Mouse (Mus musculus) midbrain, embryonic 10.5 days (tissue): ENCODE data around the gene Med16. TPM values are rescaled to one million over a fixed set of nuclear protein-coding genes. Genes with fewer than 3 reads are reported as not detected.
A peak's percentile ranks its signal among the peaks of the same experiment; 100 is the strongest.

Experiments used
- DNase-seq: peaks from one replicate; pipeline ENCODE4 v3.0.0-alpha.2; 2017; ENCODE audit warnings: low spot score
- H3K27ac ChIP-seq: fragments of 300-500 bp; sonication (generic); replicated peaks from 2 replicates; pipeline ENCODE4 v1.5.1; 2016; ENCODE audit warnings: mild to moderate bottlenecking
- H3K27me3 ChIP-seq: fragments of 300-500 bp; sonication (generic); 2 replicates; pipeline ENCODE4 v1.6.1; 2016; ENCODE audit warnings: low read depth, mild to moderate bottlenecking; ENCODE audit not compliant: poor library complexity, severe bottlenecking
- H3K36me3 ChIP-seq: fragments of 300-500 bp; sonication (generic); 2 replicates; pipeline ENCODE4 v1.6.1; 2016; ENCODE audit warnings: mild to moderate bottlenecking, moderate library complexity
- H3K4me1 ChIP-seq: fragments of 300-500 bp; sonication (generic); 2 replicates; pipeline ENCODE4 v1.6.1; 2016
- H3K4me3 ChIP-seq: fragments of 300-500 bp; sonication (generic); 2 replicates; pipeline ENCODE4 v1.5.1; 2016; ENCODE audit warnings: mild to moderate bottlenecking, moderate library complexity
- H3K9me3 ChIP-seq: fragments of 300-500 bp; sonication (generic); replicated peaks from 2 replicates; pipeline ENCODE4 v1.6.1; 2016; ENCODE audit warnings: mild to moderate bottlenecking
- WGBS: fragments of 180-500 bp; shearing (Covaris S2); methylation state at CpG from one replicate; pipeline ENCODE4 v1.1.7; 2016; 5-methylcytosine and 5-hydroxymethylcytosine counted together
- polyA plus RNA-seq: library from polyadenylated mRNA; unstranded; fragments of >200 nt; fragmentation: Nextera tagmentation; extraction: Ambion mirVana; gene quantifications from 2 replicates; pipeline ENCODE4 v1.2.1, GENCODE M21; 2016

The Med16 gene
- polyA plus RNA-seq, 1 experiment from 2014 or later: 69.8 TPM

- Histone ChIP-seq H3K9me3 (no peaks in the 10 kb centered on the region), H3K27ac (no peak overlapping the region; the same call in 1 of the 2 replicates), H3K4me1 (peaks cover 71% of the 10 kb centered on the region), H3K27me3 (peaks cover 75% of the 10 kb centered on the region), H3K4me3 (peak overlapping the region; percentile 76), H3K36me3 (no peaks in the 10 kb centered on the region)
- DNase-seq: peak; percentile 57
- 15% methylated on average over 26 of the region's 26 CpGs for WGBS
These were observed 11.6 kb upstream of the Med16 start for GRCm38 (mm10) chr10:79920056-79920890.

- peak overlapping the region; percentile 76 for H3K4me3 ChIP-seq
These were observed 10.6 kb upstream of the Med16 start for GRCm38 (mm10) chr10:79919251-79919849.

GRCm38 (mm10) chr10:79918231-79919078, 9.7 kb upstream of the Med16 start:
- 4% methylated on average over 35 of the region's 35 CpGs for WGBS
- 0 out of 2 replicates have a peak, but pooled peaks cover under 1% of the 10 kb centered on the region for H3K36me3 ChIP-seq
- no peaks in the 10 kb centered on the region for H3K9me3 ChIP-seq
- DNase-seq: peak; percentile 39
- no peak overlapping the region for H3K27ac ChIP-seq
- peaks cover 81% of the 10 kb centered on the region for H3K4me1 ChIP-seq
- peak overlapping the region; percentile 76 for H3K4me3 ChIP-seq
- H3K27me3 ChIP-seq: peaks cover 66% of the 10 kb centered on the region

More at GRCm38 (mm10) chr10:79919251-79919849, 10.6 kb upstream of the Med16 start:
- H3K36me3 ChIP-seq: no peaks in the 10 kb centered on the region
- H3K27ac ChIP-seq: no peak overlapping the region
- 2% methylated on average over 21 of the region's 21 CpGs for WGBS
- DNase-seq: no peak
- H3K9me3 ChIP-seq: no peaks in the 10 kb centered on the region
- H3K27me3 ChIP-seq: peaks cover 75% of the 10 kb centered on the region
- H3K4me1 ChIP-seq: peaks cover 77% of the 10 kb centered on the region

GRCm38 (mm10) chr10:79917532-79918100, 8.9 kb upstream of the Med16 start:
- H3K9me3 ChIP-seq: no peaks in the 10 kb centered on the region
- H3K27me3 ChIP-seq: peaks cover 58% of the 10 kb centered on the region
- WGBS: 67% methylated on average over 5 of the region's 5 CpGs
- 0 out of 2 replicates have a peak overlapping the region, but pooled peaks have one; percentile 93 for H3K27ac ChIP-seq
- peak overlapping the region; percentile 76 for H3K4me3 ChIP-seq
- no peak for DNase-seq
- peaks cover 8% of the 10 kb centered on the region for H3K36me3 ChIP-seq
- H3K4me1 ChIP-seq: peaks cover 80% of the 10 kb centered on the region

- Histone ChIP-seq H3K9me3 (no peaks in the 10 kb centered on the region), H3K36me3 (peaks cover 14% of the 10 kb centered on the region), H3K27ac (peak within 1 kb of the TSS; percentile 93), H3K4me1 (peaks cover 80% of the 10 kb centered on the region), H3K27me3 (peaks cover 52% of the 10 kb centered on the region), H3K4me3 (peak within 1 kb of the TSS; percentile 76)
- peak; percentile 88 for DNase-seq
- WGBS: 3% methylated on average over 42 of the region's 42 CpGs
These were observed 8.2 kb upstream of the Med16 start, which contains the start of gene Kiss1r for GRCm38 (mm10) chr10:79916808-79917531. Kiss1r (plus strand) TSS chr10:79916971.

GRCm38 (mm10) chr10:79916081-79916480, 7.4 kb upstream of the Med16 start:
- Histone ChIP-seq H3K36me3 (peaks cover 23% of the 10 kb centered on the region), H3K27me3 (peaks cover 43% of the 10 kb centered on the region), H3K4me3 (peak overlapping the region; percentile 76), H3K27ac (peak overlapping the region; percentile 93), H3K4me1 (peaks cover 72% of the 10 kb centered on the region), H3K9me3 (no peaks in the 10 kb centered on the region)
- WGBS: 8% methylated on average over 8 of the region's 8 CpGs
- no peak for DNase-seq

- H3K4me3 ChIP-seq: peak overlapping the region; percentile 76; the same call in 1 of the 2 replicates
- no peaks in the 10 kb centered on the region for H3K9me3 ChIP-seq
- WGBS: 74% methylated on average over 7 of the region's 7 CpGs
- H3K27me3 ChIP-seq: peaks cover 33% of the 10 kb centered on the region
- no peak overlapping the region for H3K27ac ChIP-seq
- peaks cover 62% of the 10 kb centered on the region for H3K4me1 ChIP-seq
- no peak for DNase-seq
- H3K36me3 ChIP-seq: peaks cover 31% of the 10 kb centered on the region
These were observed 6.3 kb upstream of the Med16 start for GRCm38 (mm10) chr10:79914948-79915596.

- peaks cover 25% of the 10 kb centered on the region for H3K27me3 ChIP-seq
- H3K36me3 ChIP-seq: peaks cover 31% of the 10 kb centered on the region
- no peak for DNase-seq
- H3K4me1 ChIP-seq: peaks cover 62% of the 10 kb centered on the region
- H3K4me3 ChIP-seq: peak overlapping the region; percentile 20; the same call in 1 of the 2 replicates
- no peaks in the 10 kb centered on the region for H3K9me3 ChIP-seq
- 65% methylated on average over 11 of the region's 11 CpGs for WGBS
- H3K27ac ChIP-seq: no peak overlapping the region
These were observed 5.6 kb upstream of the Med16 start for GRCm38 (mm10) chr10:79914131-79914947.

- Histone ChIP-seq H3K36me3 (peaks cover 32% of the 10 kb centered on the region), H3K4me3 (no peak overlapping the region), H3K27ac (no peak overlapping the region), H3K9me3 (no peaks in the 10 kb centered on the region), H3K4me1 (peaks cover 57% of the 10 kb centered on the region), H3K27me3 (peaks cover 6% of the 10 kb centered on the region)
- 64% methylated on average over 20 of the region's 20 CpGs for WGBS
- no peak for DNase-seq
These were observed 3.7 kb upstream of the Med16 start for GRCm38 (mm10) chr10:79912412-79912811.

GRCm38 (mm10) chr10:79910556-79910955, 1.8 kb upstream of the Med16 start, which contains the start of gene Gm26602:
Gm26602 (plus strand) TSS chr10:79910856.
- H3K27ac ChIP-seq: peak within 1 kb of the TSS; percentile 100; the same call in 1 of the 2 replicates
- H3K9me3 ChIP-seq: no peaks in the 10 kb centered on the region
- H3K36me3 ChIP-seq: peaks cover 49% of the 10 kb centered on the region
- no peak within 1 kb of the TSS for H3K4me3 ChIP-seq
- H3K4me1 ChIP-seq: peaks cover 44% of the 10 kb centered on the region
- peaks cover 9% of the 10 kb centered on the region for H3K27me3 ChIP-seq
- WGBS: 100% methylated on average over 4 of the region's 4 CpGs
- DNase-seq: no peak
